ENCODE assay signal across 10 mouse cellular contexts in genomic region chr13:101481551-101482184, GRCm38 (mm10).
A peak's percentile ranks its signal among the peaks of the same experiment; 100 is the strongest.
DNase-seq lines count a peak whose midpoint lies in the region; ATAC-seq and TF ChIP-seq lines count a peak whose summit lies in the region.
"Had no signal": no experiment of that assay in that cellular context is flagged by ENCODE, and none has a peak within 500 bp of the region (broad histone marks: within the 10 kb centered on the region; RNA-seq: fewer than 3 reads in every experiment).

No protein-coding gene starts in this region.

- 80% methylated on average over 6 of the region's 6 CpGs for WGBS in cerebellum, adult 2 months
- 61% methylated on average over 6 of the region's 6 CpGs for WGBS in hindbrain, embryonic 16.5 days
- WGBS in hindbrain, embryonic 14.5 days = 72% methylated on average over 6 of the region's 6 CpGs
- 43% methylated on average over 6 of the region's 6 CpGs for WGBS in intestine, postnatal 0 days

- peaks cover 37% of the 10 kb centered on the region for H3K4me1 ChIP-seq in cerebellum, adult 2 months (ENCODE audit: control insufficient read depth, insufficient read depth, low read length)
- no peaks in the 10 kb centered on the region for H3K4me1 ChIP-seq in hindbrain, embryonic 16.5 days (ENCODE audit: control insufficient read depth, insufficient read depth, low read depth, low read length)
- H3K4me1 ChIP-seq in hindbrain, embryonic 14.5 days (replicated peaks; ENCODE audit: control insufficient read depth, insufficient read depth, low read length) = no peaks in the 10 kb centered on the region
- no peaks in the 10 kb centered on the region; the same call in 1 of the 2 replicates for H3K4me1 ChIP-seq in intestine, postnatal 0 days (replicated peaks; ENCODE audit: control insufficient read depth, insufficient read depth, low read length)
- H3K4me1 ChIP-seq: embryonic facial prominence, embryonic 12.5 days had no signal

- no peak overlapping the region for H3K4me3 ChIP-seq in cerebellum, adult 2 months (replicated peaks; ENCODE audit: insufficient read depth, low read depth, low read length)
- H3K4me3 ChIP-seq in hindbrain, embryonic 16.5 days (ENCODE audit: low read length) = no peak overlapping the region
- H3K4me3 ChIP-seq in hindbrain, embryonic 14.5 days (replicated peaks; ENCODE audit: low read length) = no peak overlapping the region
- no peak overlapping the region for H3K4me3 ChIP-seq in intestine, postnatal 0 days (ENCODE audit: low read depth, low read length)
- H3K4me3 ChIP-seq: embryonic facial prominence, embryonic 12.5 days had no signal

- no peak for TF ChIP-seq CTCF in cerebellum, adult 2 months (IDR thresholded peaks at IDR 0.05; ENCODE audit: borderline replicate concordance, insufficient read depth, low read depth, low read length)
- TF ChIP-seq CTCF in intestine, postnatal 0 days (IDR thresholded peaks at IDR 0.05; ENCODE audit: low read depth) = no peak

- no peaks in the 10 kb centered on the region for H3K36me3 ChIP-seq in hindbrain, embryonic 16.5 days (ENCODE audit: control insufficient read depth, insufficient read depth, low read length)
- H3K36me3 ChIP-seq in hindbrain, embryonic 14.5 days (replicated peaks; ENCODE audit: control insufficient read depth, insufficient read depth) = no peaks in the 10 kb centered on the region
- no peaks in the 10 kb centered on the region for H3K36me3 ChIP-seq in intestine, postnatal 0 days (ENCODE audit: control insufficient read depth, insufficient read depth)
- H3K36me3 ChIP-seq: embryonic facial prominence, embryonic 12.5 days had no signal

- H3K27me3 ChIP-seq in cerebellum, adult 2 months (ENCODE audit: control insufficient read depth, insufficient read depth, low read length) = no peaks in the 10 kb centered on the region
- H3K27me3 ChIP-seq in hindbrain, embryonic 16.5 days (replicated peaks; ENCODE audit: control insufficient read depth, insufficient read depth, low read length) = no peaks in the 10 kb centered on the region
- H3K27me3 ChIP-seq in hindbrain, embryonic 14.5 days (ENCODE audit: control insufficient read depth, insufficient read depth, low read length) = no peaks in the 10 kb centered on the region
- no peaks in the 10 kb centered on the region for H3K27me3 ChIP-seq in intestine, postnatal 0 days (replicated peaks; ENCODE audit: control insufficient read depth, insufficient read depth, low read length)
- H3K27me3 ChIP-seq: embryonic facial prominence, embryonic 12.5 days had no signal

- no peak overlapping the region for H3K27ac ChIP-seq in cerebellum, adult 2 months (ENCODE audit: insufficient read depth, low read length)
- H3K27ac ChIP-seq in hindbrain, embryonic 16.5 days (ENCODE audit: low read depth, low read length) = no peak overlapping the region
- H3K27ac ChIP-seq in hindbrain, embryonic 14.5 days = no peak overlapping the region
- H3K27ac ChIP-seq in intestine, postnatal 0 days (ENCODE audit: low read depth, low read length) = no peak overlapping the region
- H3K27ac ChIP-seq: embryonic facial prominence, embryonic 12.5 days; macrophage had no signal

- peak; percentile 58 for ATAC-seq in hindbrain, embryonic 16.5 days
- no peak for ATAC-seq in hindbrain, embryonic 14.5 days (ENCODE audit: low FRiP score)
- peak; percentile 82 for ATAC-seq in intestine, postnatal 0 days

- DNase-seq in cerebellum, adult 2 months = peak; percentile 51 to 53
- DNase-seq in cerebellum, adult 8-10 months = no peak
- DNase-seq in hindbrain, embryonic 14.5 days (ENCODE audit: low spot score) = no peak
- peak; percentile 72 to 79 for DNase-seq in cerebellum, postnatal 10 days
- DNase-seq in lung, adult 18-20 months = no peak
- DNase-seq in ovary, postnatal 14 days (ENCODE audit: low spot score) = no peak

- no peak for TF ChIP-seq POLR2A in cerebellum, adult 2 months (IDR thresholded peaks at IDR 0.05; ENCODE audit: borderline replicate concordance, insufficient read depth, low read length)

- no peaks in the 10 kb centered on the region for H3K9me3 ChIP-seq in hindbrain, embryonic 16.5 days (ENCODE audit: control insufficient read depth, low read length)
- H3K9me3 ChIP-seq in hindbrain, embryonic 14.5 days (ENCODE audit: control insufficient read depth, low read length) = no peaks in the 10 kb centered on the region; the same call in 1 of the 2 replicates
- H3K9me3 ChIP-seq in intestine, postnatal 0 days (ENCODE audit: control insufficient read depth) = no peaks in the 10 kb centered on the region
- H3K9me3 ChIP-seq: embryonic facial prominence, embryonic 12.5 days had no signal

- no peak overlapping the region for H3K9ac ChIP-seq in hindbrain, embryonic 16.5 days (ENCODE audit: low read depth, low read length)
- H3K9ac ChIP-seq in hindbrain, embryonic 14.5 days = no peak overlapping the region
- no peak overlapping the region for H3K9ac ChIP-seq in intestine, postnatal 0 days (ENCODE audit: low read depth, low read length)
- H3K9ac ChIP-seq: embryonic facial prominence, embryonic 12.5 days had no signal

- H3K4me2 ChIP-seq in hindbrain, embryonic 16.5 days (ENCODE audit: low read length) = no peak overlapping the region
- no peak overlapping the region for H3K4me2 ChIP-seq in hindbrain, embryonic 14.5 days (replicated peaks)
- no peak overlapping the region; the same call in 1 of the 2 replicates for H3K4me2 ChIP-seq in intestine, postnatal 0 days (replicated peaks; ENCODE audit: low read depth)
- H3K4me2 ChIP-seq: embryonic facial prominence, embryonic 12.5 days had no signal

Comparison
In these comparisons a context has a peak if more than half of its experiments do, and no peak if none do; other contexts are left out.
1. DNase-seq: peak in cerebellum, adult 2 months (2 of 2) and cerebellum, postnatal 10 days (2 of 2); none in cerebellum, adult 8-10 months (single experiment), hindbrain, embryonic 14.5 days (single experiment), lung, adult 18-20 months (0 of 2) and ovary, postnatal 14 days (single experiment).